Mouse (Mus musculus) lung, postnatal 25 days (tissue): ENCODE results near the gene Ramac.
A peak's percentile ranks its signal among the peaks of the same experiment; 100 is the strongest.

Experiments used
- DNase-seq: peaks from one replicate; pipeline ENCODE4 v3.0.0; 2022; ENCODE audit warnings: low spot score

Ramac gene

DNA sequence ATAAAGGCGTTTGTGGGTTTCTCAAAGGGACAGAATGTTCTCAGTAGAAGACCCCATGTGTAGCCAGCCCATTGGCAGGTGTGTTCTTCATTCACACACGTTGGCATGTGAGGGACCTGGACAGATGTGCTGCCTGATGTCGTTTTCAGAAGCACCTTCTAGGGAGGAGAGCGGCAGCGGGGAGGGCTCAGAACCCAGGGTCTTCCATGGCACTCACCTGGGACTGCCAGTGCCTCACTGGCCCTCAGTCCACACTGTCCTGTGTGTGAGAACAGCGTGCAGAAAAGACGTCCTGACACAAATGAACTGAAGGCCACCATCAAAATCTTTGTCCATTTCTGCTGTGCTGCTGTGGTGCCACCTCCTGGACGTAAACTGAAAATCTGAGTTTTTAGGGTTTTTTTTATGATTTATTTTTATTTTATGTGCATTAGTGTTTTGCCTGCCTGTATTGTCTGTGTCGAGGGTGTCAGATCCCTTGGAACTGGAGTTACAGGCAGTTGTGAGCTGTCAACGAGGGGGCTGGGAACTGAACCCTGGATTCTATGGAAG is 15.0 kb downstream of the Ramac start:
- no peak for DNase-seq

DNA sequence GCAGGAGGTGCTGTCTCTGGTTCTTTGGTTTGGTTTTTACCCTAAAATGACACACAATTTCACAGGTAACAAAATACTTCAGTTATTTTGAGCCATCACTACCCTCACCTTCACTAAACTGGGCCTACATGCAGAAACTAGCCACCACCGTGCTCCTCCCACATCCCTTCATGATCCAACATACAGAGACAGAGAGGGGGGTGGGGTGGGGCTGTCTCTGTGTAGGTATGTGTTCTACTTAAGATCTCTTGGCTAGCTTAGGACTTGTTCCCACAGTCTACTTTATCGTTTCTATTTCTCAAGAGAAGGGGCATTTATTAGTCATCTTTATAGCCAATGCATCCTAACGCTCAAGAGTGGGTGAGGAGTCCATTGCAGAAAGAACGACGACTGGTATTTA is 25.8 kb downstream of the Ramac start:
- DNase-seq, result no peak

DNA sequence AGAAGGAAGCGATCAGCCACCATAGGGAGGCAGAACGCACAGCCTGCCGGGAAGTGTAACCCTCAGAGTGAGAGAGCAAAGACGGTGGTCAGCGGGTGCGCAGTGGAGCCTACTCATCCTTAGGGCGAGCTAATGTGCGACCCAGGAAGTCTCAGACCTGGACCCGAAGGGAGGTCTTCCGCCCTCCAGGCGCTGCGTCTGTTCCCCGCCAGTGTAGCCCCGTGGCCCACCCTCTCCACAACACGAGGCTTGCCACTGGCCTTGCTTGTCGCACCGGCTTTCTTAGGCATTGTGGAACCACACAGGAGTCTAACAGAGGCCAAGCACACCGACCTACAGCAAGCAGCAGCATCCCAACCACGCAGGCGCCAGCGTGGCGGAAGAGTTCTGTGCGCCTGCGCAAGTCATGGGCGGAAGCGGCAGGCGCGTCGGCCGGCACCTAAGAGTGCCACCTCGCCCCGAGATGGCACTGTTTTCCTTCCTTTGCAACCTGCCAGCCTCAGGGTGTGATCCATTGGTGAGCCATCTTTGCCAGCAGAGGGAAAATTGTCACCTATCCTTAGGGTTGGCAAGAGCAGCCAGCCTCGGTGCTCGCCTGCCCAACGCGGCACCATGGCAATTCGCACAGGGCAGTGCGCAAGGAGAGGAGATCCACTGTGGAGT is 26.5 kb downstream of the Ramac start, which contains the start of gene 3110040N11Rik:
TSS of gene 3110040N11Rik (minus strand) at position 384 of the 663 bp plus-strand sequence.
- DNase-seq, result peak; percentile 81

DNA sequence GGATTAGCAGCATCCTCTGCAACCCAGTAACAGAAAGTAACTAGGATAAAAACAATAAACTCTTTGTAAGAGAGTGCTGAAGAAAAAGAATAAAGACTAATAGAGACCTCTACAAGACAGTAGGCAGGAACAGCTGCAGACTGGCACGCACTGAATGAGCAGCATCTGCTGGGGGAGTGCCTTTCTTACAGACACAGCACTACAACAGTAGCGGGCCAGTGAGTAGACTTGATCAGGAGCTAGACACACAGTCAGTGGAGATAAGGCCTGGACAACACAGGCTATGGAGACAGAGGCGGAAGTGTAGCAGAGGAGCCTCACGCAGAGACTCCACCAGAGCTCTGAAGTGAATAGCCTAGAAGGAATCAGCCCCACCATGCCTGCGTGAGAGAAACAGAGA is 43.3 kb downstream of the Ramac start:
- DNase-seq, result no peak
